Mouse (Mus musculus) bone marrow macrophage, adult 2 months (primary cell): Measurements from ENCODE around the gene Gm12166. TPM values are rescaled to one million over a fixed set of nuclear protein-coding genes. Genes with fewer than 3 reads are reported as not detected.

ENCODE experiments used
- H3K27ac ChIP-seq: 2 replicates; pipeline ENCODE4 v1.5.1; 2012; ENCODE audit warnings: low read depth, low read length; ENCODE audit not compliant: insufficient read depth
- H3K4me1 ChIP-seq: 2 replicates; pipeline ENCODE4 v1.6.1; 2012; ENCODE audit warnings: low read length; ENCODE audit not compliant: control insufficient read depth, insufficient read depth
- H3K4me3 ChIP-seq: 2 replicates; pipeline ENCODE4 v1.5.1; 2012; ENCODE audit warnings: mild to moderate bottlenecking, low read length, moderate library complexity; ENCODE audit not compliant: insufficient read depth
- CTCF ChIP-seq: IDR thresholded peaks from 2 replicates; pipeline ENCODE4 v1.5.1; 2012; ENCODE audit warnings: low read depth, mild to moderate bottlenecking, low read length, moderate library complexity
- POLR2A ChIP-seq: IDR thresholded peaks from 2 replicates; pipeline ENCODE4 v1.6.1; 2012; ENCODE audit warnings: mild to moderate bottlenecking, low read depth, low read length, borderline replicate concordance
- polyA plus RNA-seq: library from polyadenylated mRNA; stranded (reverse); fragments of >200 nt; gene quantifications from 2 replicates; pipeline ENCODE4 v1.2.4, GENCODE M21; 2012; ENCODE audit not compliant: missing spikeins, insufficient read depth, insufficient read length

Gm12166 gene
- polyA plus RNA-seq, 1 experiment: 46.6 TPM

GRCm38 (mm10) chr11:46065201-46066011, 13.3 kb upstream of the Gm12166 start:
- TF ChIP-seq CTCF: no peak
- TF ChIP-seq POLR2A: no peak
- H3K27ac ChIP-seq: no peak overlapping the region
- H3K4me3 ChIP-seq: no peak overlapping the region
- peaks cover 17% of the 10 kb centered on the region for H3K4me1 ChIP-seq

DNA sequence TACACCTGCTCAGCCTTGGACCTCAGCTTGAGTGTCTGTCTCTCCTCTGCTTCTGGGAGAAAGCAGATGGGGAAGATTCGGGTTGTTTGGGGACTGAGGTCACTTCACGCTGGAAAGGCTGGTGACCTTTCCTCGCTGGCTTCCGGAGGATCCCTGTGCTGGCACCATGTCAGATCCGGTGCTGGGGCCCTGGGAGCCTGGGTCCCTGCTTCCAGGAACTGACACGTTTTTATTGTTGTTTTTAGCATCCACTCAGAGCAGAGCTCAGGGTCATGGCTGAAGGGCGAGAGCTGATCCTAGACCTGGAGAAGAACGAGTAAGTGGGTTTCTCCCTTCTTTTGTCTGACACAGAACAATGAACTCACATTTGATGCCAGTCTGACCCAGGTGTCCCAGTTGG, 12.6 kb upstream of the Gm12166 start:
- TF ChIP-seq CTCF (no peak), POLR2A (no peak)
- Histone ChIP-seq H3K4me3 (no peak overlapping the region), H3K4me1 (peaks cover 17% of the 10 kb centered on the region), H3K27ac (no peak overlapping the region)

GRCm38 (mm10) chr11:46062993-46063731, 11.0 kb upstream of the Gm12166 start:
- no peak overlapping the region for H3K4me3 ChIP-seq
- H3K4me1 ChIP-seq: peaks cover 17% of the 10 kb centered on the region
- H3K27ac ChIP-seq: no peak overlapping the region; the same call in 1 of the 2 replicates
- TF ChIP-seq CTCF (peak; percentile 10; the same call in 1 of the 2 replicates), POLR2A (no peak)

DNA sequence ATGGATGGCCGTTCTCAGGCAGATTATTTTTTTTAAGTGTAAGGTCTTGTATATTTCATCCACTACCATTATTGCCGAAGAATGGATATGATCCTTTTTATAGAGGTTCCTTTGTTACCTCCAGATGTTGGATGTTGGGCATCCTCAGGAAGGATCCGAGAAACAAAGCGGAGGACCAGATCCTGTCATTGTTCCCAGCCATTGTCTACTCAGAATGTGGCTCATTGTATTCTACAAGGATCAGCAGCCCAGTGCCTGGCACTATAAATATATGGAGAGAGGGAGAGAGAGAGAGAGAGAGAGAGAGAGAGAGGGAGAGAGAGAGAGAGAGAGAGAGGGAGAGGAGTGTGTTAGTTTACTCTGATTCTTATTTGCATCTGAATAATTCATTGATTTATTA, 10.4 kb upstream of the Gm12166 start:
- no peak overlapping the region for H3K4me3 ChIP-seq
- TF ChIP-seq CTCF (no peak), POLR2A (no peak)
- H3K4me1 ChIP-seq: peaks cover 17% of the 10 kb centered on the region
- H3K27ac ChIP-seq: no peak overlapping the region; the same call in 1 of the 2 replicates

DNA sequence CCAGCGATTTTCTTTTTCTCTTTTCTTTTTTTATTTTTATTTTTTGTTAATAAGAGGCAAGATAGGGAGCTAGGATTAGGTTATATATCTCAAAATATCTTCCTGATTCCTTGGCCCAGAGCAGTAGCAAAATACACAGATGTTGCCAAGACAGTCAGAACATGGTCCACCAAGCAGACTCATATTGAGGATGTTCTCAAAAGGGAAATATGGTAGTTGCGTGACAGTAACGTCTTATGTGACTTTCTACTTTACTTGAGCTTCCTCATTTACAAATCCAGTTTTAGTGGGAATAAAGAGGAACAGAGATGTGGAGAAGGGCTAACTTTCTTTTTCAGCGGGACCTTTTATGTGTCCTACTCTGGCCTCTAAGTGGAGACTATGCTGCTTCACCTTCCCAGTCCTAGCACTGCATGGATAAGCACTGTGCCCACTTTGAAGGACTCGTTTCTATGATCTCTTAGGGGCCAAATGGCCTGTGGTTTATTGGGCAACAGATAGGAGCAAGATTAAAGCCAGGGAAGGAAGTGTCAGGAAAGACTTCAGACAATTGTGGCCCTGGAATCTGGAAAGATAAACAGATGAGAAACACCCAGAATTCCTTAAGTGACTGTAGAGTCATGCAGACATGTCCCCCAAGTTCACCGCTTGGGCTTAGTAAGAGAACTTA, 9.8 kb upstream of the Gm12166 start:
- H3K4me1 ChIP-seq: peaks cover 17% of the 10 kb centered on the region
- H3K27ac ChIP-seq: peak overlapping the region; percentile 83
- TF ChIP-seq CTCF (no peak), POLR2A (no peak)
- no peak overlapping the region for H3K4me3 ChIP-seq

- H3K4me1 ChIP-seq: peaks cover 17% of the 10 kb centered on the region
- H3K4me3 ChIP-seq: no peak overlapping the region
- TF ChIP-seq POLR2A: no peak
- no peak for TF ChIP-seq CTCF
- no peak overlapping the region for H3K27ac ChIP-seq
Observed at GRCm38 (mm10) chr11:46060651-46061020, 8.5 kb upstream of the Gm12166 start.

GRCm38 (mm10) chr11:46059887-46060650, 7.9 kb upstream of the Gm12166 start:
- no peak for TF ChIP-seq POLR2A
- no peak for TF ChIP-seq CTCF
- H3K4me1 ChIP-seq: peaks cover 17% of the 10 kb centered on the region
- H3K4me3 ChIP-seq: no peak overlapping the region
- H3K27ac ChIP-seq: no peak overlapping the region

GRCm38 (mm10) chr11:46058916-46059315, 6.8 kb upstream of the Gm12166 start:
- TF ChIP-seq POLR2A: no peak
- Histone ChIP-seq H3K4me3 (no peak overlapping the region), H3K4me1 (peaks cover 17% of the 10 kb centered on the region), H3K27ac (no peak overlapping the region)

- Histone ChIP-seq H3K4me3 (no peak overlapping the region), H3K4me1 (peaks cover 13% of the 10 kb centered on the region), H3K27ac (no peak overlapping the region)
- TF ChIP-seq POLR2A (no peak), CTCF (no peak)
Observed at GRCm38 (mm10) chr11:46058011-46058410, 5.9 kb upstream of the Gm12166 start.
